Mouse (Mus musculus): Measurements from ENCODE around the gene Plac8. TPM values are rescaled to one million over a fixed set of nuclear protein-coding genes. Genes with fewer than 3 reads are reported as not detected.

Gene Plac8
- polyA plus RNA-seq, 1 experiment from 2014 or later, result 169 TPM

DNA sequence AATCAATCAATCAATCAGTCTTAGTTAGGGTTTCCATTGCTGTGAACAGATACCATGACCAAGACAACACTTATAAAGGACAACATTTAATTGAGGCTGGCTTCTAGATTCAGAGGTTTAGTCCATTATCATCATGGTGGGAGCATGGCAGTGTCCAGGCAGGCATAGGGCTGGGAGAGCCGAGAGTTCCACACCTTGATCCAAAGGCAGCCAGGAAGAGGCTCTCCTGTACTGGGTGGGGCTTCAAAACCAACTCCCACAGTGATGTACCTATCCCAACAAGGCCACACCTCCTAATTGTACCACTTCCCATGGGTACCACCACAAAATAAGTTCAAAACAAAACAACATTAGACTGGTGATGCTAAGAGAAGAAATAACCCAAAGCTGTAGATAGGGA is 21.9 kb downstream of the Plac8 start:
- no peak for DNase-seq (ENCODE audit: low spot score)
- Histone ChIP-seq H3K4me2 (ENCODE audit: low read length) (no peak overlapping the region), H3K27ac (no peak overlapping the region), H3K4me1 (replicated peaks; ENCODE audit: insufficient read depth, low read length) (no peaks in the 10 kb centered on the region), H3K9me3 (replicated peaks; ENCODE audit: low read length) (no peaks in the 10 kb centered on the region), H3K27me3 (ENCODE audit: insufficient read depth, low read length) (no peaks in the 10 kb centered on the region), H3K9ac (ENCODE audit: low read depth, low read length) (no peak overlapping the region), H3K4me3 (replicated peaks; ENCODE audit: low read depth, low read length) (no peak overlapping the region), H3K36me3 (ENCODE audit: insufficient read depth, low read length) (peaks cover 24% of the 10 kb centered on the region)
- no peak for ATAC-seq (replicated peaks; ENCODE audit: low FRiP score, low read depth)
- WGBS, result 93% methylated on average over 1 of the region's 1 CpGs
- no peak for TF ChIP-seq CTCF (IDR thresholded peaks at IDR 0.05; ENCODE audit: low read depth)

DNA sequence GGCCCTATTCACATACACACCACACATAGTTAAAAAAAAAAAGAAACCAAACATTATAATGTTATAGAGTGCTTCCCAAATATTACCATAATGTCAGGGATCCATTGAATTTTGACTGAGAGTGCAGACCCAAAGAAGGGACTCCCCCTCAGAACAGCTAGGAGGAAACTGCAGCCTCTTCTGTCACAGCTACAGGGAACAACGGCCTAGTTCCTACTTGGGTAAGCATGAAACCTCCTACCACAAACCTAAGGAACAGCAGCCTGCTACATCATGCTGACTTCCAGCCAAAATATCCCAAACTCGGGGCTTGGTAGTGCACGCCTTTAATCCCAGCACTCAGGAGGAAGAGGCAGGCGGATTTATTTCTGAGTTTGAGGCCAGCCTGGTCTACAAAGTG is 22.7 kb downstream of the Plac8 start:
- H3K27me3 ChIP-seq (ENCODE audit: insufficient read depth, low read length), result no peaks in the 10 kb centered on the region
- no peak overlapping the region for H3K4me3 ChIP-seq (replicated peaks; ENCODE audit: low read depth, low read length)
- peaks cover 24% of the 10 kb centered on the region for H3K36me3 ChIP-seq (ENCODE audit: insufficient read depth, low read length)
- H3K27ac ChIP-seq, result no peak overlapping the region
- no peak for TF ChIP-seq CTCF (IDR thresholded peaks at IDR 0.05; ENCODE audit: low read depth)
- WGBS, result 94% methylated on average over 4 of the region's 4 CpGs
- no peak overlapping the region for H3K4me2 ChIP-seq (ENCODE audit: low read length)
- no peaks in the 10 kb centered on the region for H3K9me3 ChIP-seq (replicated peaks; ENCODE audit: low read length)
- no peak for DNase-seq (ENCODE audit: low spot score)
- no peaks in the 10 kb centered on the region for H3K4me1 ChIP-seq (replicated peaks; ENCODE audit: insufficient read depth, low read length)
- no peak overlapping the region for H3K9ac ChIP-seq (ENCODE audit: low read depth, low read length)
- no peak for ATAC-seq (replicated peaks; ENCODE audit: low FRiP score, low read depth)

DNA sequence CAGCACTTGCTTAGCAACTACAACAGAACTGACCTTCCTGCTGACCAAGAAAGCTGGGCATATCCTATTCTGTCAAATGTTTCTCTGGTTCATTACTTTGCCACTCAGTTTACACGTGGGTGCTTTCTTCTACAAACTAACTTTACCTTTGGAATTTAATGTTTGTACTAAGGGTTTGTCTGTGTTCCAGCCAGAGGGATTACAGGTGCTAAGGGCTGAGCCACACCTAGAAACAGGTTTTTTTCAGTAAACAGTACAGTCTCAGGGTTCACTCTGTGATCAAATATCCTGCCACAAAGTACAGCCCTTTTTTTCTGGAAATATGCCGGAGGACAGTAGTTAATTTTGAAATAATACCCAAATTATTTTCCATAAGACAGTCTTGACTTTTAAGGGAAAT is 23.8 kb downstream of the Plac8 start:
- H3K9ac ChIP-seq (ENCODE audit: low read depth, low read length), result no peak overlapping the region
- no peak for TF ChIP-seq CTCF (IDR thresholded peaks at IDR 0.05; ENCODE audit: low read depth)
- no peaks in the 10 kb centered on the region for H3K4me1 ChIP-seq (replicated peaks; ENCODE audit: insufficient read depth, low read length)
- H3K4me3 ChIP-seq (replicated peaks; ENCODE audit: low read depth, low read length), result no peak overlapping the region
- H3K9me3 ChIP-seq (replicated peaks; ENCODE audit: low read length), result no peaks in the 10 kb centered on the region
- DNase-seq (ENCODE audit: low spot score), result no peak
- peaks cover 24% of the 10 kb centered on the region for H3K36me3 ChIP-seq (ENCODE audit: insufficient read depth, low read length)
- no peak overlapping the region for H3K27ac ChIP-seq
- no peak for ATAC-seq (replicated peaks; ENCODE audit: low FRiP score, low read depth)
- WGBS, result 71% methylated on average over 2 of the region's 2 CpGs
- no peak overlapping the region for H3K4me2 ChIP-seq (ENCODE audit: low read length)
- no peaks in the 10 kb centered on the region for H3K27me3 ChIP-seq (ENCODE audit: insufficient read depth, low read length)

DNA sequence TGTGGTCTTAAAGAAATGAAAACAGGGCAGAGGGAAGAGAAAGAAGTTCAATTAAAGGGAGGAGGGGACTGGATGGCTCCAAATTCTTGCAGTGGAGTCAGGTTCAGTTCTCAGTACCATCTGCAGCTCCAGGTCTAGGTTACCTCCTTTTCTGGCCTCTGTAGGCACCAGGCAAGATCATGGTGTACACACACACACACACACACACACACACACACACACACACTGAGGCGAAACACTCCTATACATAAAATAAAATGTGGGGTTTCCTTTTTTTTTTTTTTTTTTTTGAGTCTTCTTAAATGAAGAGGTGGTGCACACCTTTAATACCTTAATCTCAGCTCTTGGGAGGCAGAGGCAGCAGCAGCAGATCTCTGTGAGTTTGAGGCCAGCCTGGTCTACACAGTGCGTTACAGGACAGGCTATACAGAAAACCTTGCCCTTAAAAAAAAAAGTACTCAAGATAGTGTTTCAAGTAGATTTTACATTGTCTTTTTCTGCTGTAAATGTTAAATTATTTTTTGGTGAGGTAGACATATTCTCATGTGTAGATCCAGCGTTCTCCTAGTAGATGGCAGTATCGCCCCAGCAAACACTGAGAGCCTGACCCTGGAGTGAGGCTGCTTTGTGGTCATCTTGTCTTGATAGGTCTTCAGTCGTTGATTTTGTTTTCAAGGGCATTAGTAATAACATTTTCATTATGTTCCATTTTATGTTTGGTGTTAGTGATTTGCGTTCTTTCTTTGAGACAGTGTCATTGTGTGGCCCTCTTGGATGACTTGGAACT is 25.6 kb downstream of the Plac8 start:
- DNase-seq (ENCODE audit: low spot score), result peak; percentile 48
- Histone ChIP-seq H3K9me3 (replicated peaks; ENCODE audit: low read length) (no peaks in the 10 kb centered on the region), H3K4me3 (replicated peaks; ENCODE audit: low read depth, low read length) (no peak overlapping the region), H3K36me3 (ENCODE audit: insufficient read depth, low read length) (peaks cover 29% of the 10 kb centered on the region), H3K27ac (no peak overlapping the region), H3K9ac (ENCODE audit: low read depth, low read length) (no peak overlapping the region), H3K4me2 (ENCODE audit: low read length) (no peak overlapping the region), H3K4me1 (replicated peaks; ENCODE audit: insufficient read depth, low read length) (no peaks in the 10 kb centered on the region), H3K27me3 (ENCODE audit: insufficient read depth, low read length) (no peaks in the 10 kb centered on the region)
- TF ChIP-seq CTCF (IDR thresholded peaks at IDR 0.05; ENCODE audit: low read depth), result peak; percentile 70
- 83% methylated on average over 6 of the region's 6 CpGs for WGBS
- no peak for ATAC-seq (replicated peaks; ENCODE audit: low FRiP score, low read depth)

DNA sequence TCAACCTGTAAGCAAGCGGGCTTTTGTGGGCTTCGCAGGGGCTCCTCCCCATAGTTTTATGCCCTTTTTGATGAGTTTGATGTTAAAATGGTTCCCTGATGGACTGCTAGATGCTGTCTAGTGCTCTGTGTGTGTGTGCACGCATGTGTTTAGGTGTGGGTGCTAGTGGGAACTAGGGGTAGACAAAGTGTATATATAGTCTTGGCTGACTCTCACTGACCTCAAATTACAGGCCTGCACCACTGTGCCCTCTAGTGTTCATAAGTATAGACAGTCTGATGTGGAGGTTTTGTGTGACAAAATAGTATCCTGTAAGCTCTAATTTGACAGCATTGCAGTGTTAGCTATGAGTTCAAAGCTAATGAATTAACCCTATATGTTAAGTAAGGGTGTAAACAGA is 35.4 kb downstream of the Plac8 start:
- Histone ChIP-seq H3K4me2 (ENCODE audit: low read length) (no peak overlapping the region), H3K9ac (ENCODE audit: low read depth, low read length) (no peak overlapping the region), H3K27ac (no peak overlapping the region), H3K9me3 (replicated peaks; ENCODE audit: low read length) (no peaks in the 10 kb centered on the region), H3K36me3 (ENCODE audit: insufficient read depth, low read length) (peaks cover 39% of the 10 kb centered on the region), H3K4me3 (replicated peaks; ENCODE audit: low read depth, low read length) (no peak overlapping the region), H3K27me3 (ENCODE audit: insufficient read depth, low read length) (no peaks in the 10 kb centered on the region), H3K4me1 (replicated peaks; ENCODE audit: insufficient read depth, low read length) (no peaks in the 10 kb centered on the region)
- 81% methylated on average over 3 of the region's 3 CpGs for WGBS
- TF ChIP-seq CTCF (IDR thresholded peaks at IDR 0.05; ENCODE audit: low read depth), result peak; percentile 82
- DNase-seq (ENCODE audit: low spot score), result peak; percentile 80
- ATAC-seq (replicated peaks; ENCODE audit: low FRiP score, low read depth), result no peak

DNA sequence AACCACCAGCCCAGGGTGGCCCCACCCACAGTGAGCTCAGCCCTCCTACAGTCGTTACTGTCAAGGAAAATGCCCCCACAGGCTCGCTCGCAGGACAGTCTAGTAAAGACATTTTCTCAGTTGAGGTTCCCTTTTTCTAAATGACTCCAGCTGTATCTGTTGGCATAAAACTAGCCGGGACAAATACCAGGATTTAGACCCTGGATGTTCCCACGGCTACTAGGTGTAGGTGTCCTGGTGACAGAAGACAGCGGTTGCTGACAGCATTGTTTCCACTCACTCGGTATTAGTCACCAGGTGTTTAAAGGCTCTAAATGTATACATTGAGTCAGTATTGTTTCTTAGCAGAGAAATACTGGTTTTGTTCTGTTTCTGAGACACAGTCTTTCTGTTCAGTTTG is 36.2 kb downstream of the Plac8 start:
- H3K4me3 ChIP-seq (replicated peaks; ENCODE audit: low read depth, low read length), result no peak overlapping the region
- no peak for TF ChIP-seq CTCF (IDR thresholded peaks at IDR 0.05; ENCODE audit: low read depth)
- ATAC-seq (replicated peaks; ENCODE audit: low FRiP score, low read depth) (no peak), DNase-seq (ENCODE audit: low spot score) (no peak)
- WGBS, result 83% methylated on average over 7 of the region's 7 CpGs
- H3K9me3 ChIP-seq (replicated peaks; ENCODE audit: low read length), result no peaks in the 10 kb centered on the region
- no peak overlapping the region for H3K9ac ChIP-seq (ENCODE audit: low read depth, low read length)
- H3K27ac ChIP-seq, result no peak overlapping the region
- peaks cover 47% of the 10 kb centered on the region for H3K36me3 ChIP-seq (ENCODE audit: insufficient read depth, low read length)
- H3K4me1 ChIP-seq (replicated peaks; ENCODE audit: insufficient read depth, low read length), result no peaks in the 10 kb centered on the region
- H3K4me2 ChIP-seq (ENCODE audit: low read length), result no peak overlapping the region
- H3K27me3 ChIP-seq (ENCODE audit: insufficient read depth, low read length), result no peaks in the 10 kb centered on the region

DNA sequence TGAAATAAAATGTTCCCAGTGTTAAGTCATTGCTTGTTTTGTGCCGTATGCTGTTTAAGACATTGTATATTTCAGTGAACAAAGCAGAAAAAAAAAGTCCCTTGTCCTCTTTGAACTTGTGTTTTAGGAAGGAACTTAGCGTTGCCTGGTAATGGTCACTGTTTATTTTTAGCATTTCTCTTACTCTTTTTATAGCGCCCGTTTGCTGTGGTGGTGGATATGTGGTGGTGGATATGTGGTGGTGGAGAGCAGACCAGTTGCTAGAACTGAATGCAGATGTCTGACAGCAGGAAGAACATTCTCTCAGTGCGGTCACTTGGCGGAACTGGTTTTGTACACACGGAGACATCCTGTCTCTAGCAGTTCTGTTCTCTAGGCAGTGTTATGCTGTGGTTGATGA is 45.9 kb downstream of the Plac8 start:
- Histone ChIP-seq H3K36me3 (ENCODE audit: insufficient read depth, low read length) (peaks cover 21% of the 10 kb centered on the region), H3K9me3 (replicated peaks; ENCODE audit: low read length) (no peaks in the 10 kb centered on the region), H3K4me2 (ENCODE audit: low read length) (no peak overlapping the region), H3K4me1 (replicated peaks; ENCODE audit: insufficient read depth, low read length) (no peaks in the 10 kb centered on the region), H3K27me3 (ENCODE audit: insufficient read depth, low read length) (no peaks in the 10 kb centered on the region), H3K9ac (ENCODE audit: low read depth, low read length) (no peak overlapping the region), H3K27ac (no peak overlapping the region), H3K4me3 (replicated peaks; ENCODE audit: low read depth, low read length) (no peak overlapping the region)
- peak; percentile 35 for DNase-seq (ENCODE audit: low spot score)
- WGBS, result 68% methylated on average over 7 of the region's 7 CpGs
- ATAC-seq (replicated peaks; ENCODE audit: low FRiP score, low read depth), result no peak
- TF ChIP-seq CTCF (IDR thresholded peaks at IDR 0.05; ENCODE audit: low read depth), result no peak
